Mouse (Mus musculus) testis, adult 2 months (tissue): ENCODE data around the gene Clec11a. TPM values are rescaled to one million over a fixed set of nuclear protein-coding genes. Genes with fewer than 3 reads are reported as not detected.
A peak's percentile ranks its signal among the peaks of the same experiment; 100 is the strongest.

Source experiments
- H3K27ac ChIP-seq: fragments of 200-500 bp; 2 replicates; pipeline ENCODE4 v1.5.1; 2012; ENCODE audit warnings: low read depth, low read length; ENCODE audit not compliant: control insufficient read depth, insufficient read depth
- H3K27me3 ChIP-seq: fragments of 200-500 bp; 2 replicates; pipeline ENCODE4 v1.6.1; 2012; ENCODE audit warnings: mild to moderate bottlenecking, low read length, moderate library complexity; ENCODE audit not compliant: control insufficient read depth, insufficient read depth
- H3K36me3 ChIP-seq: fragments of 200-500 bp; 2 replicates; pipeline ENCODE4 v1.6.1; 2012; ENCODE audit warnings: mild to moderate bottlenecking, low read length; ENCODE audit not compliant: control insufficient read depth, insufficient read depth
- H3K4me1 ChIP-seq: fragments of 200-500 bp; 2 replicates; pipeline ENCODE4 v1.6.1; 2012; ENCODE audit warnings: low read length; ENCODE audit not compliant: control insufficient read depth, insufficient read depth
- H3K4me3 ChIP-seq: fragments of 200-500 bp; 2 replicates; pipeline ENCODE4 v1.5.1; 2012; ENCODE audit warnings: low read depth, mild to moderate bottlenecking, low read length, moderate library complexity, mixed read lengths; ENCODE audit not compliant: control insufficient read depth
- CTCF ChIP-seq: fragments of 200-500 bp; IDR thresholded peaks from 2 replicates; pipeline ENCODE4 v1.5.1; 2012; ENCODE audit warnings: low read depth, mild to moderate bottlenecking, inconsistent platforms, low read length, moderate library complexity; ENCODE audit not compliant: control insufficient read depth, insufficient read depth, insufficient replicate concordance
- POLR2A ChIP-seq: fragments of 200-500 bp; IDR thresholded peaks from 2 replicates; pipeline ENCODE4 v1.6.1; 2012; ENCODE audit warnings: low read depth, mild to moderate bottlenecking, inconsistent platforms, low read length, moderate library complexity; ENCODE audit not compliant: control insufficient read depth
- polyA plus RNA-seq: library from polyadenylated mRNA; depleted of rRNA; stranded (reverse); fragments of >200 nt; gene quantifications from 2 replicates; pipeline ENCODE4 v1.2.3, GENCODE M21; 2012

Clec11a gene
- polyA plus RNA-seq, 1 experiment, result 1.7 TPM

DNA sequence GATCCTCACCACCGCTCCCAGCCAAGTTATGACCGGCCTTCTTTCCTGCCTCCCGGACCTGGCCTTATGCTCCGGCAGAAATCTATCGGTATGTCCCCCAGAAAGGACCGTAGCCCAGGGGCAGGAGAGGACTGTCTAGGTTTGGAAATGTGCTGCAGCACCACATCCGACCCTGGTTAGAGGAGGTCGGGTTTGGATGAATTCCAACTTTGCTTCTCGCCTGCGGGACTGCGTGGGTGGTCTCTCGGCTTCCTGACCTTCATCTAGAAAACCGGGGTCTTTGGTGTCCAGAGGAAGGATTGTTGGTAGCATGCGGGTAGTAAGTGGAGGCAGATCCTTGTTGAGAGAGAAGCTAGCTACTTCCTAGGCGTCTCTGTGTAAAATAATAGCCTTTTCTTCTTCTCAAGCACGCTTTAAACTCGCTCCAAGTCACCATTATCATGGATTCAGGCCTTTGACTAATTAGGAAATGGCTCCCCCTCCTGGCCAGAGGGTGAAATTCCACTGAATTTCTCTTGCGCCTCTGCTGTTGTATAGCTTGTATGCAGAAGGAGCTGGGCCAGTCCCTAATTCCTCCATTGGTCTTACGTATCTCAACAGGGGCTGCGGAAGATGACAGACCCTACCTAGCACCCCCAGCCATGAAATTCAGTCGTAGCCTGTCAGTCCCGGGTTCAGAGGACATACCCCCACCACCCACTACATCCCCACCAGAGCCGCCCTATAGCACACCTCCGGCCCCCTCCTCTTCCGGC is 44.4 kb upstream of the Clec11a start:
- H3K27ac ChIP-seq, result no peak overlapping the region
- no peaks in the 10 kb centered on the region; the same call in none of the 2 replicates for H3K27me3 ChIP-seq
- H3K4me1 ChIP-seq, result peaks cover 20% of the 10 kb centered on the region
- no peaks in the 10 kb centered on the region for H3K36me3 ChIP-seq
- TF ChIP-seq CTCF (peak; percentile 43; the same call in 1 of the 2 replicates), POLR2A (no peak)
- H3K4me3 ChIP-seq, result no peak overlapping the region; the same call in 1 of the 2 replicates

DNA sequence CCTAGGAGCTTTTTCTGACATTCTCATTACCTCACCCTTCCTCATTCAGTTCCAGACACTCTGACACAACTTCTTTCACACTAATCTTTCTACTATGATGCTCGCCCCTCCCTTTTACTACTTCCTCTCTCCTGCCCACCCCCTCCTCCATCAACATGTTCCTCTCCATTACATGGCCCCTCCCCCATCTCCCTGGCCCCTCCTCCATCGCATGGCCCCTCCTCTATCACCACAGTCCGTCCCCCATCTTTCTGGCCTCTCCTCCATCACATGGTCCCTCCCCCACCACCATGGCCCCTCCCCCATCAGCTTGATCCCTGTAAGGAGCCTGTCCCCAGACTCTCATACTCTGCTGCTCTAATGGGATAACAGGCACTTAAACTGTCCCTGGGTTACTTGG is 42.3 kb upstream of the Clec11a start:
- Histone ChIP-seq H3K27ac (no peak overlapping the region), H3K27me3 (no peaks in the 10 kb centered on the region; the same call in none of the 2 replicates), H3K4me1 (peaks cover 16% of the 10 kb centered on the region), H3K36me3 (no peaks in the 10 kb centered on the region), H3K4me3 (no peak overlapping the region)
- TF ChIP-seq CTCF, result no peak
- TF ChIP-seq POLR2A, result no peak

DNA sequence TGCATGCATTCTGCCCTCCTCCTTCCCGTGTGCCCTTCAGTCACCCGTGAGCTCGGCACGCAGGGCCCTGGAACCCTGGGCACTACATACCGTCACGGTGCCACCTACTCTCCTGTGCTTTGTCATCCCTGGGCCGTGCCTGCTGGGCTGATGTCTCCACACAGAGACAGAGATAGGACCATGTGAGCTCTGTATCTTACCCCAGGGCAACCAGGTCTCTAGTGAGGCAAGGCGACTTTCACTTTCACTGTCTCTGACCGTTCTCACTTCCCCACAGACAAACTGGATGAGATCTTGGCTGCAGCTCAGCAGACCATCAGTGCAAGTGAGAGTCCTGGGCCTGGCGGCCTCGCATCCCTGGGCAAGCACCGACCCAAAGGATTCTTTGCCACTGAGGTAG is 37.9 kb upstream of the Clec11a start:
- no peak overlapping the region for H3K27ac ChIP-seq
- H3K4me1 ChIP-seq, result peaks cover 3% of the 10 kb centered on the region
- H3K27me3 ChIP-seq, result no peaks in the 10 kb centered on the region
- no peak overlapping the region for H3K4me3 ChIP-seq
- no peak for TF ChIP-seq POLR2A
- TF ChIP-seq CTCF, result no peak
- no peaks in the 10 kb centered on the region for H3K36me3 ChIP-seq

DNA sequence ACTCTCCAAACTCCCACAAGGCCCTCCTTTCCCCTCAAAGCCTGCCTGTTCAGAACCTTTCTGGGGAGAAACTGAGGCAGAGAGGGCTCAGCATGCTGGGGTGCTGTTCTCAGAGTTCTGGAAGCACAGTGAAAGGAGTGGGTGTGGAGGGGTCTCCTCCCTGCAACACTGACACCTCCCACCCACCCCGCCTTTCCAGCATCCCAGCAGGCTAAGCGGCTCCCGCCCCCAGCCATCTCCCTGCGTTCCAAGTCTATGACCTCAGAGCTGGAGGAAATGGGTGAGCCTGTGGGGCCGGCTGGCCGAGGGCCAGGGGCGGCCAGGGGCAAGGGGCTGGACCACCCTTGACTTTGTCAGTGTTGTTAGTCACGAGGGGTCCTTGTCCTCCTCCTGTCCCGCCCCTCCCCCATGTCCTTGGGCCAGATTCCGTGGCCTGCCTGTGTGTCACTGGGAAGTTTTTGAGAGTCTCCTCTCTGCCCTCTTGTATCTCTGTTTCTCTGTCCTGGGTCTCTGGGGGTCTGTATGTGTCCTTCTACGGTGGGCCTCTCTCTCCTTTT is 36.8 kb upstream of the Clec11a start:
- TF ChIP-seq POLR2A (no peak), CTCF (no peak)
- Histone ChIP-seq H3K36me3 (no peaks in the 10 kb centered on the region), H3K4me1 (peaks cover 3% of the 10 kb centered on the region), H3K4me3 (no peak overlapping the region), H3K27me3 (no peaks in the 10 kb centered on the region), H3K27ac (no peak overlapping the region)

DNA sequence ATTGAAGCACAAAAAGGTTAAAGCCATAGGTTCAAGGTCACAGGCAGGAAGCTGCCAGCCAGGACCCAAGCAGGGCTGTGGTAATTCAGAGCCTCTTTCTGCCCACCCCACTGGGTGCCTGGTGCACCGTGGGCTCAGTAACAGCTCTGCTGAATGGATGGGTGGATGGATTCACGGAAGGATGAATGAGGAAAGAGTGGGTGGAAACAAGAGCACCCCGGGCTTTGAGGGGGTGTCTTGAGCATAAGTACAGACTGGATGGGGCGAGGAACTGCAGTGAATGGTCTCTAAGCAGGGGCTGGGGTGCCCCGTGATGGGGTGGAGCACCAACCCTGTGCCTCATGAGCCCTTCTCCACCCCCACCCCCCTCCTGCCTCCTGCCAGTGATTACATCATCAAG is 35.0 kb upstream of the Clec11a start:
- H3K4me1 ChIP-seq, result peaks cover 3% of the 10 kb centered on the region
- no peaks in the 10 kb centered on the region for H3K36me3 ChIP-seq
- H3K27me3 ChIP-seq, result no peaks in the 10 kb centered on the region
- no peak overlapping the region for H3K27ac ChIP-seq
- TF ChIP-seq CTCF (no peak), POLR2A (no peak)
- H3K4me3 ChIP-seq, result no peak overlapping the region

DNA sequence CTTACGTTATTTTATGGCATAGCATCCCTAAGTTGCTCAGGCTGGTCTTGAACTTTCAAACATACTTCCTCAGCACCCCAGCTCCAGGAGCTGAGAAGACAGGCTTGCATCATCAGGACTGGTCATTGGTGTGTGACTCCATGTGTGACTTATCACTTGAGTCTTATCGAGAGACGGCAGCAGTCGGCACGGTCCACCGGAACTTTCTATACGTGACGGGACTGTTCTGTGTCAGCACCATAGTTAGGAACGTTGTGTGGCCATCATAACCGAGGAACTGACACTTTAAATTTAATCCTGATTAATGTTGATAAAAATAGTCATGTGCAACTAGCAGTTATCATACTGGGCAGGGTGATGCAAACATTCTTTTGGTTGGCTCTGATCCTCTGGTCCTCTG is 34.4 kb upstream of the Clec11a start:
- Histone ChIP-seq H3K36me3 (no peaks in the 10 kb centered on the region), H3K4me1 (peaks cover 4% of the 10 kb centered on the region), H3K27ac (no peak overlapping the region), H3K4me3 (no peak overlapping the region), H3K27me3 (no peaks in the 10 kb centered on the region)
- TF ChIP-seq POLR2A, result no peak

DNA sequence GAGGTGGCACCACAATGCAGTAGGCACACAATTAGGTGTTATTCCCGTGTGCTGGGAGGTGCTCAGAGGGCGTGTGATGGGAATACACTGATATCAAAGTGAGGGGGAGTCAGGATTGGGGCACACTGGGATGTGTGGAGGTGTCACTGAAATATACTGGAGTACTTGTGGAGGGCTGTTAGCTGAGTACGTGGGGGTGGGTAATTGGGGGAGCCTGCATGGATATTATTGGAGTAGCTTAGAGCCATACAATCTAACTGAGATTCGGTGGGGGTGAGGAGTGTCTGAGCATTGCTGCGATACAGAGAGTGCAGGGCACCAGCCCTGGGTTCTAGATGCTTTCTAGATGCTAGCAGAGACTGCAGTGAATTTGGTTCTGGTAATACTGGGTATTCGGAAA is 33.5 kb upstream of the Clec11a start:
- Histone ChIP-seq H3K36me3 (no peaks in the 10 kb centered on the region), H3K4me1 (peaks cover 8% of the 10 kb centered on the region), H3K4me3 (no peak overlapping the region), H3K27me3 (no peaks in the 10 kb centered on the region), H3K27ac (no peak overlapping the region)
- TF ChIP-seq CTCF, result no peak
- no peak for TF ChIP-seq POLR2A
